Mouse (Mus musculus): ENCODE data around the gene Tex2. TPM values are rescaled to one million over a fixed set of nuclear protein-coding genes. Genes with fewer than 3 reads are reported as not detected.

Tex2 gene
- polyA plus RNA-seq, 1 experiment, result 33.5 TPM

DNA sequence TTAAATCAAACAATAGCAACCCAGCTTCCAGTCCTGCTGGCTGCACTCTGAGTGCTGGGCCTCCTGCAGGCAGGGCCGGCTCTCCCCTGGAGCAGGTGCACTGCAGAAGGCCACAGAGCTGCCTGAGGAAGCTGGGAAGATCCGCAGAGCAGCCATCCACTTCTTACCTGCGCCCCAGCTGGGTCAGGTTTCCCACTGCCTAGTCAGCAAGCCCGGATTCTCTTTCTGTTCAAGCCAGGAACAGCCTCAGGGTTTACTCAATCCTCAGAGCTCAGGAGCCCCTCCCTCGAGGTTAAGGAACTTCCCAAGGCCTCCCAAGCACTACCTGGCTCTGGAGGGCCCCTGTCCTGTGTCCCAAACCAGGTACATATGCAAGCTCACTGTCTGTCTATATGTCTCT is 7.2 kb downstream of the Tex2 start:
- H3K27ac ChIP-seq (replicated peaks; ENCODE audit: low read depth, low read length), result no peak overlapping the region
- H3K4me3 ChIP-seq (ENCODE audit: insufficient read depth, low read depth, low read length), result no peak overlapping the region
- peaks cover 12% of the 10 kb centered on the region for H3K4me1 ChIP-seq (ENCODE audit: control insufficient read depth, insufficient read depth, insufficient read length, low read length)

DNA sequence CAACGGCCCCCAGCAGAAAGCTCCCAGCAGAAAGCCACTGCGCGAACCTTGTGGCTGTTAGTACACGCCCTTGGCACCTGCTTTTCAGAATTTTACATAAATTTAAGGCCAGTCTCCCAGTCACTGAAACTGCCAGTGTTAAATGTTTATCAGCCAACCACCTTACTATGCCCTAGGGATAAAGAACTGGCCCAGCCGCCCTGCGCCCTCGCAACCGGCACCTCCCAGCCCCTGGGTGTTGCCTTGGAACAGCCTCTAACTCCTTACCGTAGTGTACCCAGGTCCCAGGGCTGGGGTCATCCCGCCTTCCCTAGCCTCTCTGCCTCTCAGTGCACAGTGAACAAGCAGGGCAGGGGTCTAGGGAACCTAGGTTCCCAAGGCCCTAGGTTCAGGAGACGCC is 10.0 kb downstream of the Tex2 start:
- 0 out of 2 replicates have a peak overlapping the region, but pooled peaks have one; percentile 0 for H3K27ac ChIP-seq (replicated peaks; ENCODE audit: low read depth, low read length)
- peaks cover 23% of the 10 kb centered on the region for H3K4me1 ChIP-seq (ENCODE audit: control insufficient read depth, insufficient read depth, insufficient read length, low read length)
- H3K4me3 ChIP-seq (ENCODE audit: insufficient read depth, low read depth, low read length), result no peak overlapping the region

DNA sequence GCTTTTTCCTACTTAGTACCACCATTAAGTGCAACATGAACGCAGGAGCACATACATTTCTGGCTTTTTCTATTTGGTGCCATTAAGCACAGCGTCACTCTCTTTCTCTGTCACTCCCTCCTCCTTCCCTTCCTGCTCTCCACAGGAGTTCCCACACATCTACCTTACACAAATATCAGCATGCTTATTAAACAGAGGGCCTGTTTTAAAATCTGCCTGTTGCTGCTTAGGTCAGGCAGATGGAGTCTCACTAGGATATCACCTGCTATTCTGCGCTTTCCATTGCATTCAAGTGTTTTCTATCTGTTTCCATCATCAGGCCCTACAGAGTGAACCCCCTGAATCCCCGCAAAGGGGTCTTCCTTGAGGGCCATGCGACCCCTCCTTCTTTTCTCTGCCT is 13.1 kb downstream of the Tex2 start:
- H3K4me3 ChIP-seq (ENCODE audit: insufficient read depth, low read depth, low read length), result no peak overlapping the region
- no peak overlapping the region for H3K27ac ChIP-seq (replicated peaks; ENCODE audit: low read depth, low read length)
- peaks cover 20% of the 10 kb centered on the region for H3K4me1 ChIP-seq (ENCODE audit: control insufficient read depth, insufficient read depth, insufficient read length, low read length)

DNA sequence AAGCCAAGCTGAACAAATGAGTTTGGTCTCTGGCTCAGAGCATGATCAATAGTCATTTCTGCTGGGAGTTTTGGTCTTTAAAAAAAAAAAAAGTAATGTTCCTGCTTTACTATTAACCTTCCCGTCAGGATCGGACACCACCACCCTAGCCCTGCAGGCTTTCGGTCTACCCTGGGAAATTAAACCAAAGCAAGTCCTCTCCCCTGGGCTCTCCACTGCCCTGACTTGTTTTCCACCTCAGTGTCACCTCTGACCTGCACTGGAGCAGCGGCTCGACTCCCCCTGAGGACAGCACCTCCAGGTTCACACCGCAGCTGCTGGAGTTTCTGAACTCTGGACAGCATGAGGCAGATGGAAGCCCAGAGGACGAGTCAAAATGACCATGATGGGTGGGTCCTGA is 13.9 kb downstream of the Tex2 start:
- Histone ChIP-seq H3K4me1 (ENCODE audit: control insufficient read depth, insufficient read depth, insufficient read length, low read length) (peaks cover 19% of the 10 kb centered on the region), H3K27ac (replicated peaks; ENCODE audit: low read depth, low read length) (no peak overlapping the region), H3K4me3 (ENCODE audit: insufficient read depth, low read depth, low read length) (no peak overlapping the region)

DNA sequence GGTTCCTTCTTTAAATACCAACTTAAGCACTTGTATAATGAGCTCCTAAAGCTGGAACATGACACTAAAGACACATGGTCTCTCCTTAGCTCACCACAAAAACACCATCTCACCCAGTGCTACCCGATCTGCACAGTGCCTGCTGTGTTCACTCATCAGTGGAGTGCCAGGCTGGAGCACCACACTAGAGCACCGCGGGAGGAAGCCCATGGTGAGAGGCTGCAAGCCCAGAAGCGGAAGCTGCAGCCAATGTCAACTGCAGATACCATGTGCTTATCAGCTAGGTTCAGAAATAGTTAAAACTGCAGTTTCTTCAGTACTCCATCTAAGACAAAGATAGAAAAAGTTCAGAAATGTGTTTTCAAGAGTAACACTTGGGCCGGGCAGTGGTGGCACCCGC is 14.9 kb downstream of the Tex2 start:
- Histone ChIP-seq H3K27ac (replicated peaks; ENCODE audit: low read depth, low read length) (no peak overlapping the region), H3K4me1 (ENCODE audit: control insufficient read depth, insufficient read depth, insufficient read length, low read length) (peaks cover 12% of the 10 kb centered on the region), H3K4me3 (ENCODE audit: insufficient read depth, low read depth, low read length) (no peak overlapping the region)

DNA sequence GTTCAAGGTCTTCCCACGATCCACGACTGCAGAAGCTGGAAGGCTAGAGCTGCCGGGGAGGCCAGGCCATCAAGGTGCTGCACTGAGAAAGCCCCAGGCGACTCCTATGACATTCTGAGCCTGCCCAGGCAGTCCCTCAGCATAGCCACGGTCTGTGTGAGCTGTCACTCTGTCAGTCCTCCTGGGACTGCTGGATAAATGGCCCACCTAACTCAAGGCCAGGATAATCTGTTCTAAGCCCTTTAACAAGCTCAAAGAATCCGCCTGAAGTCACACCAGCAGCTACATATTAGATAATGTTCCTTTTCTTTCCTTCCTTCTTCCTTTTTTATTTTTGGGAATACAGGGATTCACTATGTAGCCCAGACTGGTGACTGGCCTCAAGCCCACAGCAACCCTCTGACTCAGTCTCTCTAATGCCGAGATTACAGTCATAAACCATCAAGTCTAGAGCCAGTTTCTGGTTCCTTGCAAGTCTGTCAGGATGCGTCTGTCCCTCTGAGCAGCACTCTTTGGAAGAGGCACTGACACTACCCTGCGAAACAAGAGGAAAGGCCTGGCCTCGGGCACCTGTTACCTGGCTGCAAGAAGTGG is 15.4 kb downstream of the Tex2 start:
- H3K27ac ChIP-seq (replicated peaks; ENCODE audit: low read depth, low read length), result no peak overlapping the region
- peaks cover 11% of the 10 kb centered on the region for H3K4me1 ChIP-seq (ENCODE audit: control insufficient read depth, insufficient read depth, insufficient read length, low read length)
- no peak overlapping the region for H3K4me3 ChIP-seq (ENCODE audit: insufficient read depth, low read depth, low read length)

DNA sequence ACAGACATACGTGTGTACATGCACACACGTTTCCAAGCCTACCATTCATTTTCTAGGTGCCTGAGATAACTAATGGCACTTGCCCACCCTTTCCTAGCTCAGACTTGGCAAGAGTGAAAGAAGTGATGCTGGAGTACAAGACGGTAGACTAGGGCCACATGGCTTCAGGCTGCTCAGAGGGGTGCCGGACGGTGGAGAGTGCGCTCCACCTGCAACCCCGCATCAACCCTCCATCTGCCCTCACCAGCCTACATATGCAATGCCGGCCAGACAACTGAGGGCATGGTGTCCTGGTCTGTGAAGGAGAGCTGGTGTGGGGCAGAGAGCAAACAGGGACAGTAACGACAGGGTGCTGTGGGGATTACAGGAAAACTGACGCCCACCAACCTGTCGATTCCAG is 22.0 kb downstream of the Tex2 start:
- H3K27ac ChIP-seq (replicated peaks; ENCODE audit: low read depth, low read length), result no peak overlapping the region
- H3K4me3 ChIP-seq (ENCODE audit: insufficient read depth, low read depth, low read length), result no peak overlapping the region
- peaks cover 11% of the 10 kb centered on the region for H3K4me1 ChIP-seq (ENCODE audit: control insufficient read depth, insufficient read depth, insufficient read length, low read length)

DNA sequence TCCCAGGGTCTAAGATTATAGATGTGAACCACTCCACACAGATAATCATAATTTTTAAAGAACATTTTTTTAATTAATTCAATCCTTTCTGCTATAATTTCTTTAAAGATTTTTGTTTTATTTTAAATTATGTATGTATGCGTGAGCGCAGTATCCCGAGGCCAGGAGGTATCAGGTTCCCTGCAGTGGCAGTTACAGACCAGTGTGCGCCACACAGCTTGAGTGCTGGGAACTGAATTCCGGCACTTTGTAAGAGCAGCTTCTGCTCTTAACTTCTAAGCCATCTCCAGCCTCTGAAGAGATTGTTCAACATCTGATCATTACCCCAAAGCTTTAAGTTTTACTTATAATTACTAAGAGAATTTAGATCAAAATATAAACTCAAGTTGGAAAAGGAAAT is 23.1 kb downstream of the Tex2 start:
- Histone ChIP-seq H3K4me1 (ENCODE audit: control insufficient read depth, insufficient read depth, insufficient read length, low read length) (peaks cover 16% of the 10 kb centered on the region), H3K4me3 (ENCODE audit: insufficient read depth, low read depth, low read length) (no peak overlapping the region), H3K27ac (replicated peaks; ENCODE audit: low read depth, low read length) (no peak overlapping the region)

DNA sequence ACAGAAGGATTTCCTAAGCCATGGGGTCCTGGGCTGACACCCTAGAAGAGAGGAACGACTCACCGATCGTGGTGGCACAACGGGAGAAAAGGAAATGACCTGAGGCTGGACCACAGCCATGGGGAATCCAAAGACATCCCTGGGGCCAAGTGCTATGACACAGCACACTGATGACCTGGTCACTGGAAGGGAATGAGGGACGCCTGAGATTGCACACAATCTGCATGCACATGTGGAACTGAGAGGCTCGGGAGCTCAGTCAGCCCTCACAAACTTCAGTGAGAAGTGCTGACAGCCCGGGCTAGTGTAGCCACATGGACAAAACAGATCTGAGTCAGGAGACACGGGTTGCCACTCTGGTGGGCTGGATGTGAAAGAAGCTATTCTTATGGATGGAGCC is 24.4 kb downstream of the Tex2 start:
- H3K4me1 ChIP-seq (ENCODE audit: control insufficient read depth, insufficient read depth, insufficient read length, low read length), result peaks cover 20% of the 10 kb centered on the region
- 0 out of 2 replicates have a peak overlapping the region, but pooled peaks have one; percentile 10 for H3K27ac ChIP-seq (replicated peaks; ENCODE audit: low read depth, low read length)
- H3K4me3 ChIP-seq (ENCODE audit: insufficient read depth, low read depth, low read length), result no peak overlapping the region

DNA sequence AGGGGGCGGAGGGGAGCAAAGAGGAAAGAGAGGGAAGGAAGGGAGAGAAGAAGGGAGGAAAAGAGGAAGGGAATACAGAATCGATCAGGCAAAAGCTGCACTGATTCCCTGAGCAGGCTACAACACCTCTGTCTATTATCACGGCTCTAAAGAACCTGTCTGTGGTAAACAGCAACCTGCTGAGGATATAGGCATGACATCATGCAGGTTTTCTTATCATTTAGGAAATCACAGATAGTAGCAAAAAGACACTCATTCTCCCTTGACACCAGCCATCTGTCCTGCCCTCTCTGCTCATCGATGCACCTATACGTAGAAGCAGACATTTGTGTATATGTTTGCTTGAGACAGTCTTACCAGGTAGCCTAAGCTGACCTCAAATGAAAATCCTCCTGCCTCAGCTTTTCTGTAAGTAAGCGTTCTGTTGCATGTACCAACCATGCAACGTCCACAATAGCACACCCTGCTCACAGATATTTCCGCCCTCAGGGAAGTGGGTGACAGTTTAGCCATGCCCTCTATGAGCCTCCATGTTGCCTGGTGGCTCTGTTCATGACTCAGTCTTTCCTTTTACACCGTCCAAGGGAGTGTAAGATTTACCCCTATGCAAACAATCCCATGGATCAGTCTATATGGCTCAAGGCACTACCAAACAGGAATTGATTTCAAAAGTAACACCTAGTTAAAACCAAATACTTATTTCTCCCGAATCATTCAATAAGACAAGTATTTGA is 25.3 kb downstream of the Tex2 start:
- Histone ChIP-seq H3K27ac (replicated peaks; ENCODE audit: low read depth, low read length) (no peak overlapping the region), H3K4me3 (ENCODE audit: insufficient read depth, low read depth, low read length) (no peak overlapping the region), H3K4me1 (ENCODE audit: control insufficient read depth, insufficient read depth, insufficient read length, low read length) (peaks cover 23% of the 10 kb centered on the region)

DNA sequence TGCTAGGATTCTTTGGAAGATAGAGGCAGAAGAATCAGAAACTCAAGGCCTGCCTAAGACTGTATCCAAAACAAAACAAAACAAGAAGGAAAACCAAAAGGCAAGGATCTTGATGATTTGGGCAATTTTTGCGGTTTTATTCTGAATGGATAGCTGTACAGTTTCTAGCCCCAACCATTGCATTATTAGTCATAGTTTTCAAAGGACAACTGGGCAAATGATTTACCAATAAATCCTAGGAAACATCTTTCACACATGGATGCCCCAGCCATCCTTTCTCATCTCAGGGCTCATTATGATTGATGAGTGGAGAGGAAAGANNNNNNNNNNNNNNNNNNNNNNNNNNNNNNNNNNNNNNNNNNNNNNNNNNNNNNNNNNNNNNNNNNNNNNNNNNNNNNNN is 29.4 kb downstream of the Tex2 start:
- no peak overlapping the region for H3K4me3 ChIP-seq (ENCODE audit: insufficient read depth, low read depth, low read length)
- no peak overlapping the region for H3K27ac ChIP-seq (replicated peaks; ENCODE audit: low read depth, low read length)
- peaks cover 44% of the 10 kb centered on the region for H3K4me1 ChIP-seq (ENCODE audit: control insufficient read depth, insufficient read depth, insufficient read length, low read length)

DNA sequence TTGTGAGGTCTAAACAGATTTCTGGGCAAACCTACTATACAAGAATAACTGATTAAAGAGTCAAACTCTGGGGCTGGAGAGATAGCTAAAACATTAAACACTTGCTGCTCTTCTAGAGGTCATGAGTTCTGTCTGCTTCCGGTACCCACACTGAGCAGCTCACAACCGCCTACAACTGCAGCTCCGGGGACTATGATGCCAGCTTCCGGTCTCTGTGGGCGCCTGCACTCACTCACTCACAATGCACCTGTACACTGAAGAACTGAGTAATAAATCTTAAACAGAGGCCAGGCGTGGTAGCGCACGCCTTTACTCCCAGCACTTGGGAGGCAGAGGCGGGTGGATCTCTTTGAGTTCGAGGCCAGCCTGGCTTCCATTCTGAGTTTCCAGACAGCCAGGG is 31.9 kb downstream of the Tex2 start:
- peak overlapping the region; percentile 96 for H3K27ac ChIP-seq (replicated peaks; ENCODE audit: low read depth, low read length)
- peaks cover 40% of the 10 kb centered on the region for H3K4me1 ChIP-seq (ENCODE audit: control insufficient read depth, insufficient read depth, insufficient read length, low read length)
- H3K4me3 ChIP-seq (ENCODE audit: insufficient read depth, low read depth, low read length), result peak overlapping the region; percentile 55

DNA sequence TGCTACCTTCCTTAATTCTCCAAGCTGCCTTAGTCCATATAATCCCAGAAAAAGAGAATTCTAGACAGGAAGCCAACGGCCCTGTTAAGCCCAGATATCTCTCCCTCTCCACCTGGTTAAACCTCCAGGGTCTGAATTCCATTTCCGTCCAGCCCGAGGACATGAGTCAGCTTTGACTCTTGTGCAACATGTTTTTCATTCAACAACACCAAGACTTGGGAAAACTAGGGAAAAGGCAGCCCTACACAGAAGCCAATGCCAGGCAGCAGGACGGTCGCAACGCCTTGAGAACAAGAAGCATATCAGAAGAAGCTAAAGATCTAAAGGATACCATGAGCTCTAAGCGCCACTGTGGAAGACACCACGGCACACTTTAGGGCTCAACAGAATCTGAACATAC is 32.8 kb downstream of the Tex2 start:
- Histone ChIP-seq H3K4me1 (ENCODE audit: control insufficient read depth, insufficient read depth, insufficient read length, low read length) (peaks cover 37% of the 10 kb centered on the region), H3K4me3 (ENCODE audit: insufficient read depth, low read depth, low read length) (peak overlapping the region; percentile 55), H3K27ac (replicated peaks; ENCODE audit: low read depth, low read length) (peak overlapping the region; percentile 96)

DNA sequence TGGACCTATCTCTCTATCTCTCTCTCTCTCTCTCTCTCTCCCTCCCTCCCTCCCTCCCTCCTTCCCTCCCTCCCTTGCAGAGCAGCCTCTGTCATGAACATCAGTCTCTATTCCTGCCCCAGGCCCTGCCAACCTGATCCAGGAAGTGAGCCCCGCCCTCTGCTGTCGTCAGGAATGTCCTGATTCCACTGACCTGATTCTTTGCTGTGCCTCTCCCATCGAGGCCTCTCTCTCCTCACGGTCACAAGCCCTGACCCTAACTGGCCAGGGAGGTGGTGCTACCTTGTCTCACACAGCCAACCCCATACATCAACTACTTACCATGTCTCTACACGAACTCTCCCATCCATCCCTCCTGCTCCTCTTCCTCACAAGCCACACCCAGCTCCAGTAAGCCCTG is 33.3 kb downstream of the Tex2 start:
- Histone ChIP-seq H3K27ac (replicated peaks; ENCODE audit: low read depth, low read length) (peak overlapping the region; percentile 85), H3K4me1 (ENCODE audit: control insufficient read depth, insufficient read depth, insufficient read length, low read length) (peaks cover 40% of the 10 kb centered on the region), H3K4me3 (ENCODE audit: insufficient read depth, low read depth, low read length) (no peak overlapping the region)

DNA sequence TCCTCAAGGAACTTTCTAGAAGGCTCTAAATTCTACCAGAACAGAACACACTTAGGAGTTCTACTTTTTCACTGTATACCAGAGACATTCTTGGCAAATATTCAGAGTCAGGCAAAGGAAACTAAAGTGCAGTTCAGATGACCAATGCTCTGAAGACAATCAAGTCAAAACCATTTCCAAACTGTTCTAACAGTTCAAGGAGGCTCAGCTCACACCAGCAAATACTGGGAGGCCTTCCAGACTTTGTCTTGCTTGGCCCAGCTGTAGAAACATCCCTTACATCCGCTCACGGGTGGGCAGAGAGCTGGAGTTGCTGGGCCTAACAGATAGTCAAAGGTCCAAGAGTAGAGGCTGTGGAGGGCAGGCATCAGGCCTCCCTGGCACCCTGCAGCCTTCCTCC is 34.1 kb downstream of the Tex2 start:
- Histone ChIP-seq H3K27ac (replicated peaks; ENCODE audit: low read depth, low read length) (peak overlapping the region; percentile 75), H3K4me1 (ENCODE audit: control insufficient read depth, insufficient read depth, insufficient read length, low read length) (peaks cover 37% of the 10 kb centered on the region), H3K4me3 (ENCODE audit: insufficient read depth, low read depth, low read length) (no peak overlapping the region)
